Mouse (Mus musculus): ENCODE results near the gene Jkamp.

GRCm38 (mm10) chr12:72104525-72105281 lies 19.3 kb downstream of the Jkamp start:
- TF ChIP-seq CTCF (IDR thresholded peaks at IDR 0.05; ENCODE audit: borderline replicate concordance, extremely low read depth, insufficient read depth, insufficient read length), result peak; percentile 75; the same call in 1 of the 2 replicates
- TF ChIP-seq POLR2A (IDR thresholded peaks at IDR 0.05; ENCODE audit: borderline replicate concordance, extremely low read depth, insufficient read depth, insufficient read length, poor library complexity, severe bottlenecking), result no peak
